Mouse (Mus musculus): Measurements from ENCODE around the gene Ugt1a7c.

GRCm38 (mm10) chr1:88216551-88216950, 121.7 kb downstream of the Ugt1a7c start:
- TF ChIP-seq CTCF (IDR thresholded peaks at IDR 0.05; ENCODE audit: insufficient read depth, low read depth, low read length) (no peak), POLR2A (IDR thresholded peaks at IDR 0.05; ENCODE audit: insufficient read depth, low read depth, low read length) (no peak)
